Mouse (Mus musculus) hindbrain, embryonic 15.5 days (tissue): Measurements from ENCODE around the gene Tnfsf15. TPM values are rescaled to one million over a fixed set of nuclear protein-coding genes. Genes with fewer than 3 reads are reported as not detected.

Experiments
- ATAC-seq: fragments of 200-750 bp; cut with Nextera tagmentation; 2 replicates; pipeline ENCODE4 v1.8.0; 2017; ENCODE audit warnings: low read depth, moderate number of reproducible peaks, moderate TSS enrichment; ENCODE audit not compliant: low FRiP score
- H3K27ac ChIP-seq: fragments of 300-500 bp; sonication (generic); replicated peaks from 2 replicates; pipeline ENCODE4 v1.5.1; 2015; ENCODE audit warnings: mild to moderate bottlenecking, inconsistent platforms
- H3K27me3 ChIP-seq: fragments of 300-500 bp; sonication (generic); 2 replicates; pipeline ENCODE4 v1.6.1; 2015; ENCODE audit warnings: control low read depth, inconsistent platforms
- H3K36me3 ChIP-seq: fragments of 300-500 bp; sonication (generic); 2 replicates; pipeline ENCODE4 v1.6.1; 2015; ENCODE audit warnings: control low read depth, inconsistent platforms
- H3K4me1 ChIP-seq: fragments of 300-500 bp; sonication (generic); replicated peaks from 2 replicates; pipeline ENCODE4 v1.6.1; 2015; ENCODE audit warnings: control low read depth, inconsistent platforms
- H3K4me2 ChIP-seq: fragments of 300-500 bp; sonication (generic); 2 replicates; pipeline ENCODE4 v1.6.1; 2015; ENCODE audit warnings: moderate library complexity, mild to moderate bottlenecking, inconsistent platforms
- H3K4me3 ChIP-seq: fragments of 300-500 bp; sonication (generic); 2 replicates; pipeline ENCODE4 v1.5.1; 2015; ENCODE audit warnings: mild to moderate bottlenecking, inconsistent platforms
- H3K9ac ChIP-seq: fragments of 300-500 bp; sonication (generic); 2 replicates; pipeline ENCODE4 v1.6.1; 2015; ENCODE audit warnings: inconsistent platforms
- H3K9me3 ChIP-seq: fragments of 300-500 bp; sonication (generic); 2 replicates; pipeline ENCODE4 v1.6.1; 2016; ENCODE audit warnings: control low read depth, inconsistent platforms
- WGBS: fragments of 180-500 bp; shearing (Covaris S2); methylation state at CpG from one replicate; pipeline ENCODE4 v1.1.7; 2015; 5-methylcytosine and 5-hydroxymethylcytosine counted together
- polyA plus RNA-seq: library from polyadenylated mRNA; unstranded; fragments of >200 nt; fragmentation: Nextera tagmentation; extraction: Ambion mirVana; gene quantifications from 2 replicates; pipeline ENCODE4 v1.2.1, GENCODE M21; 2015

Tnfsf15 gene
- polyA plus RNA-seq, 1 experiment from 2014 or later: 0.05 TPM

DNA sequence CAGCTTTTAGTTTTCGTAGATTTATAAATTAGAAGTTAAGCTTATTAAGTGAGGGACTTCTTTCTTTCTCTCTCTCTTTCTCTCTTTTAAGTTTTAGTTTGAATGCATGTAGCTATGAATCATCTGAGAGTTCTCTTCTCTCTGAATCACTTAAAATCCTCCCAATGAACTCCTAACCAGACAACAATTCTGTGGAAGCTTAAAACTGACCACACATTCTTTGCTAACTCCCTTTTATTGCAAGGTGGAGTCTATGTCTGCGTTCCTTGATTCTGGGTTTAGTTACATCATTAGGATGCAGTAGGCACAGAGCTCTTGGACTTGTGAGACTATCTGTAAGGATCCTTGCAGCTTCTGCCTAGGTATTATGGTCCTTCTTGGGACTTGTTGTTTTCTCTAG is 41.2 kb downstream of the Tnfsf15 start:
- Histone ChIP-seq H3K9ac (no peak overlapping the region), H3K27me3 (no peaks in the 10 kb centered on the region), H3K4me3 (no peak overlapping the region), H3K9me3 (no peaks in the 10 kb centered on the region), H3K4me2 (no peak overlapping the region), H3K27ac (no peak overlapping the region), H3K36me3 (no peaks in the 10 kb centered on the region), H3K4me1 (no peaks in the 10 kb centered on the region)
- 91% methylated on average over 2 of the region's 2 CpGs for WGBS
- ATAC-seq: no peak

DNA sequence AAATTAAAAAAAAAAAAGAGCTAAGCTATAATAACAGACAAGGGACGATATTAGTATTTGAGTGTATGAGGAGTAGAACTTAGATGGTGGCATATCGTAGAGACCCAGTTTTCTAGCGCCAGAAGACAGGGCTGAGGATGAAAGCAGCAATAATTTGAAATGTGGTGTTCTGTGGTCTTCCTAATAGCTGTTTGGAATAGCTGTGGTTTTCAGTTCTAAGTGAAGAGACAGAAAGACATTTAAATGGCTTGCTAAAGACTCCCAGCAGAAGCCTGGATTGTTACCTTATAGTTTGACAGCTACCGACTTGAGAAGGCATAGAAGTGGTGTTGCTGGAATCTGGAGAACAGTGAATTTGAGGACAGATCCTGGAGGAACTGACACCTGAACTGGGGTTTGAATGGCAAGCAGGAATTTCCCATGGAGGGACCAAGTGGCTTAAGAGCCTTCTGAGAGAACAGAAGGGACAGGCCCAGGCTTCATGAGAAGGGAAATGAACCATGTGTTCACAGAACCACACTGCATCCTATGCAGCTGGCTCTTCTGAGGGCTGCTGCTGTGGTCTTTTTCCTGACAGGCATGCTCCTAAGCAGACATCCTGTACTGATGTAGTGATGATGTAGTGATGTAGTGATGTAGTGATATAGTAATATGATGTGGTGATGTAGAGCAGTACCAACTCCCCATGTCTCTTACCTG is 42.8 kb downstream of the Tnfsf15 start:
- H3K36me3 ChIP-seq: no peaks in the 10 kb centered on the region
- no peak overlapping the region for H3K4me3 ChIP-seq
- H3K4me1 ChIP-seq: no peaks in the 10 kb centered on the region
- H3K9ac ChIP-seq: no peak overlapping the region
- H3K27me3 ChIP-seq: no peaks in the 10 kb centered on the region
- H3K9me3 ChIP-seq: no peaks in the 10 kb centered on the region
- no peak overlapping the region for H3K27ac ChIP-seq
- WGBS: 96% methylated on average over 4 of the region's 4 CpGs
- ATAC-seq: no peak
- no peak overlapping the region for H3K4me2 ChIP-seq

DNA sequence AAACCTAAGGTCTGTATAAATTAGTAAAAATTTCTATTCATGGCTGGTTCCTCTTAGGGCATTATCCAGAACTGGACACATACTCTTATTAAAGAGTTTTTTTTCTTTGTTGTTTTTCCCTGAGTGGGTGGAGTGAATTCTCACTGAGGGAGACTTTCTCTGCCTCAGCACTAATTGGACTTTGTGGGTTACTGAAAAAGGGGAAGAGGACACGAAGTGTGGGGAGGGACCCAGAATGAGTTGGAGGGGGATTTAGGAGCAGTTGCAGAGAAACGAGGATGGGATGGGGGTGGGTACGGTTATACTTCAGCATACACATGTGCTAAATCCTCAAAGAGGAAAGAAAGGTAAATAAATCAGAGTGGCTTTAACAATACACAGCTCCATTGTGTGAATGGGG is 45.2 kb downstream of the Tnfsf15 start:
- no peak overlapping the region for H3K27ac ChIP-seq
- no peak for ATAC-seq
- no peaks in the 10 kb centered on the region for H3K36me3 ChIP-seq
- no peak overlapping the region for H3K9ac ChIP-seq
- no peaks in the 10 kb centered on the region for H3K27me3 ChIP-seq
- no peak overlapping the region for H3K4me3 ChIP-seq
- no peak overlapping the region for H3K4me2 ChIP-seq
- no peaks in the 10 kb centered on the region for H3K4me1 ChIP-seq
- H3K9me3 ChIP-seq: no peaks in the 10 kb centered on the region
- 75% methylated on average over 3 of the region's 3 CpGs for WGBS

DNA sequence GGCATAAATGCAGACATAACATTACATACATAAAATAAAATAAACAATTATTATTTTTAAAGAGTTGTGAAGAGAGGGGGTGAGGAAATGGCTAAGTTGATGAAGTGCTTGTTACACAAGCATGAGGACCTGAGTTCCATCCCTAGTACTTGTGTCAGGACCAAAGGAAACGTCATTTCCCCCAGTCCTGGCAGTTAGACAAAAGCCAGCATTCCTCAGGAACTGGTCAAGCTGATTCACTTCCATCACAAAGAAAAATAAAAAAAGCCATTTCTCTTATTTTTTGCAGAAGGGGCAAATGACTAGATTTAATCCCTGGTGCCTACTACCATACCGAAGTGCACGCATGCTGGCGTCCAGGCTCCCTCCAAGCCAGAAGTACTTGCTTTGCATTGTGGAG is 48.0 kb downstream of the Tnfsf15 start:
- 85% methylated on average over 4 of the region's 4 CpGs for WGBS
- ATAC-seq: no peak
- no peaks in the 10 kb centered on the region for H3K36me3 ChIP-seq

DNA sequence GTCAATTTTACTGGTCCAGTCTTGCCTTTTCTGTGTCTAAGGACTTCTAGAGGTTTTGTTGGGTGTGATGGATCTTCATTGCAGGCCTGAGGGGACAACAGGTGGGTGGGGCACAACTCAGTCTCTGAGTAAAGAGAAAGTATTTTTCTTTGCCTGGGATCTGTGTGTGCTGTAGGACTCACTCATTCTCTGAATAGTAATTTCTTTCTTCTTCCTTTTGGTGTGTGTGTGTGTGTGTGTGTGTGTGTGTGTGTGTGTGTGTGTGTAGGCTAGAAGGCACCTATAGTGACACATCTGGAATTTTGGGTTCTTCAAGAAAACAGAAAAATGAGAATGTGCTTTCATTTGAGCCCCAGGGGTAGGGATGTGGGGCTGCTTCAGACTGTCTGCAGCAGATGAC is 52.6 kb downstream of the Tnfsf15 start:
- Histone ChIP-seq H3K36me3 (no peaks in the 10 kb centered on the region), H3K4me3 (no peak overlapping the region), H3K9me3 (no peaks in the 10 kb centered on the region), H3K27me3 (no peaks in the 10 kb centered on the region), H3K4me1 (no peaks in the 10 kb centered on the region), H3K4me2 (no peak overlapping the region), H3K27ac (no peak overlapping the region), H3K9ac (no peak overlapping the region)
- no peak for ATAC-seq

More for the DNA sequence above, 48.0 kb downstream of the Tnfsf15 start:
- no peak overlapping the region for H3K4me3 ChIP-seq
- no peak overlapping the region for H3K27ac ChIP-seq
- no peaks in the 10 kb centered on the region for H3K27me3 ChIP-seq
- no peaks in the 10 kb centered on the region for H3K4me1 ChIP-seq
- no peak overlapping the region for H3K4me2 ChIP-seq
- H3K9ac ChIP-seq: no peak overlapping the region
- no peaks in the 10 kb centered on the region for H3K9me3 ChIP-seq

DNA sequence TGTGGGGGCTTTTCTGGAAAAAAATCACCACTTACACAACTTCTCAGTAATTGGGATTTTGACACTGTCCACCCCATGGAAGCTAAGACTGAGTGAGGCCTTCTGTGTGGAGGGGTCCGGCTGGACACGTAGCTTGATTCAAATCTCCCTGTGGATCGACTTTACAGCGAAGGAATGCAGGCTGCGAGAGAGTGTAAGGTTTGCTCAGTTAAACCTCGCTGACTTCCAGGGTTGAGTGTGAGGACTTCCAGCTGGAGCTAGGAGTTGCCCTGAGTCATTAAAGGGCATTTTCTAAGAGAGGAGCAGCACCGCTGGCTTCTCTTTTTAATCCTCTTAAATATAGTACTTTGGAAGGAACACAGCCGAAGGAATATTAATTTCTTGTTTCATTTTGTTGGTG is 57.5 kb downstream of the Tnfsf15 start:
- no peaks in the 10 kb centered on the region for H3K4me1 ChIP-seq
- no peaks in the 10 kb centered on the region for H3K9me3 ChIP-seq
- 87% methylated on average over 8 of the region's 8 CpGs for WGBS
- ATAC-seq: no peak
- H3K36me3 ChIP-seq: no peaks in the 10 kb centered on the region
- H3K9ac ChIP-seq: no peak overlapping the region
- H3K4me2 ChIP-seq: no peak overlapping the region
- no peaks in the 10 kb centered on the region for H3K27me3 ChIP-seq
- no peak overlapping the region for H3K27ac ChIP-seq
- H3K4me3 ChIP-seq: no peak overlapping the region

DNA sequence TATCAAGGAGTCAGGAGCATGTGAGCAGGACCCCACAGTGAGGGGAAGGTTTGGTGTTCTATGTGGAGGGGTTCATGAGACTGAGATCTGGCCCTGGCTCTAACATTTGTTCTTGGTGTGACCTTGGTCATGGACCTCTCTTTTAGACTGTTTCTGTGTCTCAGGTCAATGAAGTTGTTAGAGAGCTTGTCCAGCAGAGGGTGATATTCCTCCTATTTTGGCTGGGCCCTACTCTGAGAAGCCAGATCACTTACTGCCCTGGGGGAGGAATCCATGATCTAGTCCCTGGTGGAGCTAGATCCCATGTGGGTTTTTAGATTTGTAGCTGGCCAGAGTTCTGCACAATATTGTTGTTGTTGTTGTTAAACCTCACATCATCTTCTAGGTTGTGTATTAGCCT is 58.8 kb downstream of the Tnfsf15 start:
- Histone ChIP-seq H3K36me3 (no peaks in the 10 kb centered on the region), H3K4me3 (no peak overlapping the region), H3K9me3 (no peaks in the 10 kb centered on the region), H3K27ac (no peak overlapping the region), H3K9ac (no peak overlapping the region), H3K27me3 (no peaks in the 10 kb centered on the region), H3K4me2 (no peak overlapping the region), H3K4me1 (no peaks in the 10 kb centered on the region)
- no peak for ATAC-seq

DNA sequence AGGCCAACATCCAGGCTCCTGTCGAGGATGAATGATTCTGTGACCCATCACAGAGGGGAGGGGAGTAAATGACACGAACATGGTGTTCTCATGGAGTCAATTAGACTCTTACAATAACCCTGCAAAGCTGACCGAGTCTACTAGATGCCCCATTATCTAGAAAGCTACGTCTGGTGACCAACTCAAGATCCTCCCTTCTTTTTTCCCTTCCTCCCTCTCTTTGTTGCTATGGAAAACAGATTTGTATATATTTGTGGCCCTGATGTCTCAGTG is 59.7 kb downstream of the Tnfsf15 start:
- H3K9ac ChIP-seq: no peak overlapping the region
- no peak overlapping the region for H3K27ac ChIP-seq
- WGBS: 49% methylated on average over 4 of the region's 4 CpGs
- no peaks in the 10 kb centered on the region for H3K36me3 ChIP-seq
- H3K4me3 ChIP-seq: no peak overlapping the region
- H3K27me3 ChIP-seq: no peaks in the 10 kb centered on the region
- H3K4me1 ChIP-seq: no peaks in the 10 kb centered on the region
- H3K4me2 ChIP-seq: no peak overlapping the region
- no peaks in the 10 kb centered on the region for H3K9me3 ChIP-seq
- ATAC-seq: no peak

DNA sequence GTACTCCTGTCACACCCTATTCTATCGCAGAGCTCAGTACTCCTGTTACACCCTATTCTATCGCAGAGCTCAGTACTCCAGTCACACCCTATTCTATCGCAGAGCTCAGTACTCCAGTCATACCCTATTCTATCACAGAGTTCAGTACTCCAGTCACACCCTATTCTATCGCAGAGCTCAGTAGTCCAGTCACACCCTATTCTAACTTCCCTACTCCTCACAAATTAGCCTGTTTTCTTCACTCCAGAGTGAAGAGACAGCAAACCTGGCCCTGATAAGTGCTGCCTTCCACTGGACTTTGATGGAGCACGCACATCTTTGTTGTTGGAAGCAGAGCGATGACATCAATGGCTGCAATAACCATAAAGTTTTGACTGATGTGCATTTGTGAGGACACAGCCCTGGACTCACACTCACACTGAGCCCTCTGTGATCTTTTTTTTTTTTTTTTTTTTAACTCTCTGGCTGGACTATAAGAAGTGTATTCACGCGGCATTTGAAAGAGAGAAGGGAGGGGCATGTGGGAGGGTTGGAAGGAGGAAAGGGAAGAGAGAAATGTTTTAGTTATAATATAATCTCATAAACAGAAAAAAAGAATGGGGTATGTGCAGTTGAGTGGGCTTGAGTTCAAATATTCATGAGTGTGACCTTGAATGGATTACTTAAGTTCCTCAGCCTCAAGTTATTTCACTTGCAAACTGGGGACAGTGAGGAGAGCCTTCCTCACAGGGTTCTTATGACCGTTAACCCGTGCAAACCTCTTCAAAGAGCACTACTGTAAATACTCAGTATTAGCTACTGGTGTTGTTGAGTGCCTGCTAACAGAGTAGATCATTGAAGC is 60.3 kb downstream of the Tnfsf15 start:
- Histone ChIP-seq H3K27me3 (no peaks in the 10 kb centered on the region), H3K4me2 (no peak overlapping the region), H3K4me1 (no peaks in the 10 kb centered on the region), H3K27ac (no peak overlapping the region), H3K4me3 (no peak overlapping the region), H3K9me3 (no peaks in the 10 kb centered on the region), H3K9ac (no peak overlapping the region), H3K36me3 (no peaks in the 10 kb centered on the region)
- 91% methylated on average over 10 of the region's 10 CpGs for WGBS
- ATAC-seq: no peak

DNA sequence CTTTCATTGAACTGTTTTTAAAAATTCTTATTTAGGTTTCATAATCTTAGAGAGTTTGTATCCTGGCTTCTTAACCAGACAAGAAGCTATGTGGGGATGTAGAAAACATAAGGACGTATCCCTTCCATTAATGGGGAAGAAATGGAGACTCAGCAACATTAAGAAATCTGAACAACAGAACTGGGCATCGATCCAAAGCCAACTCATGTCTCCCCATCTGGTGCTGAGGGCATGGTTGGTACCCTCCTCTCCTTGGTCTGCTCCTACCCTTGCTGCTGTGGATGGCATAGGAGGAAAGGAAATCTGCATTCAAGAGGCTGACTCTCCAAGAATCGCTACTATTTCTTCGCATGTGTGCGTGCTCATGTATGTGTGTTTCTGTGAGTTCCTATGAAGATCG is 61.2 kb downstream of the Tnfsf15 start:
- H3K4me1 ChIP-seq: no peaks in the 10 kb centered on the region
- no peaks in the 10 kb centered on the region for H3K27me3 ChIP-seq
- H3K9me3 ChIP-seq: no peaks in the 10 kb centered on the region
- WGBS: 81% methylated on average over 6 of the region's 6 CpGs
- no peaks in the 10 kb centered on the region for H3K36me3 ChIP-seq
- no peak overlapping the region for H3K4me2 ChIP-seq
- H3K4me3 ChIP-seq: no peak overlapping the region
- H3K9ac ChIP-seq: no peak overlapping the region
- H3K27ac ChIP-seq: no peak overlapping the region
- ATAC-seq: no peak

DNA sequence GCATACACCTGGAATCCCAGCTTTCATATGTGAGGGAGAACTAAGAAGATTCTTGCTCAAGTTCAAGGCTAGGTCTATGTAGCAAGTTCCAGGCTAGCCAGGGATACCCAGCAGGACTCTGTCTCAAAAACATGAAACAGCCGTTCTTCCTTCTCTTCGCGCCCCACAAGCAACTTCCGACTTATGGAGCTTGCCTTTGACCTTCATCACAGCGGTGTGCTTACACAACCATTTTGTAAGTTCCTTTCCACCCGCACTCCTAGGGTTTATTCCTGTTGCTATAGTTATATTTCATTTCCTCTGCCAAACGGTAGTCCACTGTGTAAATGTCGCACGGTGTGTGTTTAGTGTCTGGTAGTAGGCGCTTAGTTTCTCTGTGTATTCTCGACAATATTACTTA is 61.9 kb downstream of the Tnfsf15 start:
- Histone ChIP-seq H3K4me3 (no peak overlapping the region), H3K4me1 (no peaks in the 10 kb centered on the region), H3K36me3 (no peaks in the 10 kb centered on the region), H3K27ac (no peak overlapping the region), H3K27me3 (no peaks in the 10 kb centered on the region), H3K4me2 (no peak overlapping the region), H3K9me3 (no peaks in the 10 kb centered on the region), H3K9ac (no peak overlapping the region)
- ATAC-seq: no peak
- 73% methylated on average over 11 of the region's 11 CpGs for WGBS

DNA sequence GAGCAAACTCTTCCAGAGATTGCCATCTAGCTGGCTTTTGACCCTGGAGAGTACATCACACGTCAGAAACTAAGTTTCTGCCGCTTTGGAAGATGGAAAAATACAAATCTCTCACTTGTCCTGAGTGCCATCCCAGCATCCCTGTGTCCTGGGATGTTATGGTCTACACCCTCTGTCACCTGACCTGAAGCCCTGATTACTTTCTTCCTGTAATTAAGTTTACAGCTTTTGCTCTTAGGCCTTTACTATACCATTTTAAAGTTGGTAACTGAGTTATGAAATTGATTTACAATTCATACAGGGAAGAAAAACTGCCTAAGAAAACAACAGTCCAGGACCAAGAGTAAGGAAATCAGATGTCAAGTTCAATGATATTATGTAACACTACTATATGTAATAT is 62.5 kb downstream of the Tnfsf15 start:
- no peak overlapping the region for H3K4me2 ChIP-seq
- no peak overlapping the region for H3K4me3 ChIP-seq
- H3K9ac ChIP-seq: no peak overlapping the region
- ATAC-seq: no peak
- no peaks in the 10 kb centered on the region for H3K4me1 ChIP-seq
- no peaks in the 10 kb centered on the region for H3K27me3 ChIP-seq
- no peaks in the 10 kb centered on the region for H3K36me3 ChIP-seq
- no peaks in the 10 kb centered on the region for H3K9me3 ChIP-seq
- no peak overlapping the region for H3K27ac ChIP-seq
- 87% methylated on average over 2 of the region's 2 CpGs for WGBS

DNA sequence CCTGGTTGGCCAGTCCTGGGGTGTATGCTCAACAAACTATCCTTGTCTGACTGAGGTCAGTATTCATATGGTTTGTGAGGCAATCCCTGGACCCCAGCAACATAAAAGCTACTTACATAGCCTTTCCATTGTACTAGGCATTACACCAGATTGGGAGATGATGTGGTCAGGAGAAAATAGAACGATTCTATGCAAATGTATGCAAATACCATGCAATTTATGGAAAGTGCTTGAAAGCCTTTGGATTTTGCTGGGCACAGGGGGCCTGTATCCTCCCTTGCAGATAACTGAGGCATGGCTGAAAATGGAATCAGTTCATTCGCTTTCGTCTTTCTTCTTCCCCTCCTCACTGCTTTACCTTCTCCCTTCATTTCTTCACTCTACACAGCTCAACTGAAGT is 63.4 kb downstream of the Tnfsf15 start:
- WGBS: 65% methylated on average over 3 of the region's 3 CpGs

More for the DNA sequence above, 63.4 kb downstream of the Tnfsf15 start:
- H3K9ac ChIP-seq: no peak overlapping the region
- no peak for ATAC-seq
- H3K27ac ChIP-seq: no peak overlapping the region
- no peak overlapping the region for H3K4me2 ChIP-seq
- no peaks in the 10 kb centered on the region for H3K4me1 ChIP-seq
- no peaks in the 10 kb centered on the region for H3K9me3 ChIP-seq
- H3K4me3 ChIP-seq: no peak overlapping the region
- H3K36me3 ChIP-seq: no peaks in the 10 kb centered on the region
- no peaks in the 10 kb centered on the region for H3K27me3 ChIP-seq
